Mouse (Mus musculus) cerebellum, adult 2 months (tissue): ENCODE measurements around the gene Elfn1.

Experiments
- CTCF ChIP-seq: fragments of 200-500 bp; IDR thresholded peaks from 2 replicates; pipeline ENCODE4 v1.5.1; 2011; ENCODE audit warnings: low read depth, mild to moderate bottlenecking, control low read depth, low read length, moderate library complexity, borderline replicate concordance; ENCODE audit not compliant: insufficient read depth
- POLR2A ChIP-seq: fragments of 200-500 bp; IDR thresholded peaks from 2 replicates; pipeline ENCODE4 v1.6.1; 2011; ENCODE audit warnings: low read length, control low read depth, borderline replicate concordance; ENCODE audit not compliant: insufficient read depth

DNA sequence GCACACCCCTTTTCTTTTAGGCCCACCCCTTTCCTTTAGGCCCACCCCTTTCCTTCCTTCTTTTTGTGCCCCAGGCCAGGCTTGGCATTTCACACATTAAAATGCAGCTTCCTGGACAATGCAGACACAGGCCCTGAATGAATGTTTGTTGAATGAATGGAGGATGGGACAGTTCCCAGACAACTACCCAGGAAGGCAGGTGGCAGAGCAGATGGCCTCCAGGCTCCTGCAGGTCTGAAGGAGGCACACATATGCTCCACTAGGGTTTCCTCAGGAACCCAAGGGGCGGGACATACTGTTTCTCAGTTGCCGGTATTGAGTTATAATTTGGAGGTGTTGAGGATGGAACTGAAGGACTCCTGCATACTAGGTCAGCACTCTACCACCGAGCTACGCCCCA is 40.8 kb downstream of the Elfn1 start:
- TF ChIP-seq CTCF (peak; percentile 4; the same call in 1 of the 2 replicates), POLR2A (no peak)
